9 mouse cellular contexts compared by ENCODE assay signal in the genomic region with DNA sequence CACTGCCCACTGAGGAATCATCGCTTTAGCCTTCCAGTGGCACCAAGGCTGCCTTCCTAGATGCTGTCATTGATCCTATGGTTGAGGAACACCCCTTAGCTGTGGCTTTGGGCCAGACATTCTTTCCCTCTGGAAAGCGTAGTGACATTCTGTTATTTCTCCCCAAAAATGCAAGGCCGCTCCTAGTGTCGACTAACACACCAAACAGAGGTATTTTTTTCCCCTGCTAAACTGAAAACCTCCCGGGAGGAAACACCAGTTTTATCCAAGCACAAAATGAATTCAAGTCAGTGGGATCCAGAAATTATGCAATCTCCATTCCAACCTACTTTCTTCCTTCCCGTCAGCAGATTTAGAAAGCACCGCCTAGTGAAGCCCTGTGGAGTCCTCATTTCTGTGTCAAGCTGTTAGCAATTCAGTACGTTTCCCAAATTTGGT.
A peak's percentile ranks its signal among the peaks of the same experiment; 100 is the strongest.
DNase-seq lines count a peak whose midpoint lies in the region; ATAC-seq and TF ChIP-seq lines count a peak whose summit lies in the region.
"Had no signal": no experiment of that assay in that cellular context is flagged by ENCODE, and none has a peak within 500 bp of the region (broad histone marks: within the 10 kb centered on the region; RNA-seq: fewer than 3 reads in every experiment).

No protein-coding gene starts in this region.

- H3K4me2 ChIP-seq in heart, embryonic 12.5 days, result no peak overlapping the region
- H3K4me2 ChIP-seq in limb, embryonic 15.5 days, result no peak overlapping the region
- H3K4me2 ChIP-seq in neural tube, embryonic 15.5 days, result no peak overlapping the region
- H3K4me2 ChIP-seq: lung, embryonic 15.5 days had no signal

- no peak for TF ChIP-seq EP300 in heart, adult 2 months (IDR thresholded peaks at IDR 0.05; ENCODE audit: insufficient read depth, low read depth, low read length)

- no peak for TF ChIP-seq CTCF in heart, adult 2 months (IDR thresholded peaks at IDR 0.05)

- no peak for TF ChIP-seq POLR2A in heart, adult 2 months (IDR thresholded peaks at IDR 0.05; ENCODE audit: insufficient read depth, low read depth, low read length)

- DNase-seq in heart, adult 2 months, result peak; percentile 63 to 67
- DNase-seq in gastrocnemius, adult 8-10 months (ENCODE audit: low spot score in 2 of 2), result peak; percentile 28 to 46
- DNase-seq in adrenal gland, adult 8-10 months, result no peak

- H3K9ac ChIP-seq in heart, adult 2 months (ENCODE audit: low read depth, low read length), result peak overlapping the region; percentile 38; the same call in 1 of the 2 replicates
- no peak overlapping the region for H3K9ac ChIP-seq in heart, embryonic 12.5 days
- H3K9ac ChIP-seq in limb, embryonic 15.5 days, result no peak overlapping the region
- H3K9ac ChIP-seq in neural tube, embryonic 15.5 days (replicated peaks), result no peak overlapping the region
- H3K9ac ChIP-seq: lung, embryonic 15.5 days had no signal

- no peaks in the 10 kb centered on the region for H3K27me3 ChIP-seq in heart, adult 2 months (ENCODE audit: control insufficient read depth, insufficient read depth, low read length)
- no peaks in the 10 kb centered on the region for H3K27me3 ChIP-seq in heart, embryonic 12.5 days (replicated peaks)
- H3K27me3 ChIP-seq in limb, embryonic 15.5 days, result no peaks in the 10 kb centered on the region
- no peaks in the 10 kb centered on the region for H3K27me3 ChIP-seq in neural tube, embryonic 15.5 days (replicated peaks)
- H3K27me3 ChIP-seq: lung, embryonic 15.5 days had no signal

- no peak for ATAC-seq in heart, embryonic 12.5 days (ENCODE audit: insufficient number of reproducible peaks, low FRiP score)
- ATAC-seq in limb, embryonic 15.5 days (ENCODE audit: insufficient number of reproducible peaks, low FRiP score, low TSS enrichment, low read depth), result no peak
- no peak for ATAC-seq in neural tube, embryonic 15.5 days (ENCODE audit: low FRiP score)
- ATAC-seq in erythroblast, adult 5-6 weeks (replicated peaks; ENCODE audit: low FRiP score, poor library complexity, severe bottlenecking), result no peak

- intact Hi-C loops in heart, adult 2 months (cut with DNase I), result no loop called here

- H3K79me2 ChIP-seq in heart, adult 2 months (replicated peaks; ENCODE audit: control insufficient read depth, insufficient read depth, low read length), result no peaks in the 10 kb centered on the region

- peak overlapping the region; percentile 86 for H3K27ac ChIP-seq in heart, adult 2 months
- H3K27ac ChIP-seq in heart, embryonic 12.5 days (ENCODE audit: poor library complexity, severe bottlenecking), result no peak overlapping the region
- H3K27ac ChIP-seq in brown adipose tissue, adult 24 weeks (replicated peaks; ENCODE audit: low read depth, low read length), result peak overlapping the region; percentile 95
- peak overlapping the region; percentile 74 for H3K27ac ChIP-seq in limb, embryonic 15.5 days
- no peak overlapping the region for H3K27ac ChIP-seq in neural tube, embryonic 15.5 days (replicated peaks)
- H3K27ac ChIP-seq: lung, embryonic 15.5 days had no signal

- H3K36me3 ChIP-seq in heart, adult 2 months (ENCODE audit: control insufficient read depth, insufficient read depth, low read length), result 0 out of 2 replicates have a peak, but pooled peaks cover 2% of the 10 kb centered on the region
- H3K36me3 ChIP-seq in heart, embryonic 12.5 days, result no peaks in the 10 kb centered on the region
- no peaks in the 10 kb centered on the region for H3K36me3 ChIP-seq in limb, embryonic 15.5 days
- H3K36me3 ChIP-seq in neural tube, embryonic 15.5 days, result no peaks in the 10 kb centered on the region
- H3K36me3 ChIP-seq: lung, embryonic 15.5 days had no signal

- H3K4me1 ChIP-seq in heart, adult 2 months (ENCODE audit: control insufficient read depth, insufficient read depth, low read length), result peaks cover 7% of the 10 kb centered on the region
- H3K4me1 ChIP-seq in heart, embryonic 12.5 days (replicated peaks), result no peaks in the 10 kb centered on the region
- peaks cover 6% of the 10 kb centered on the region; the same call in 1 of the 2 replicates for H3K4me1 ChIP-seq in brown adipose tissue, adult 24 weeks (ENCODE audit: control insufficient read depth, insufficient read depth, insufficient read length, low read length)
- H3K4me1 ChIP-seq in limb, embryonic 15.5 days, result peaks cover 5% of the 10 kb centered on the region
- no peaks in the 10 kb centered on the region for H3K4me1 ChIP-seq in neural tube, embryonic 15.5 days

- no peak overlapping the region for H3K4me3 ChIP-seq in heart, adult 2 months
- H3K4me3 ChIP-seq in heart, embryonic 12.5 days, result no peak overlapping the region
- peak overlapping the region; percentile 7; the same call in 1 of the 2 replicates for H3K4me3 ChIP-seq in brown adipose tissue, adult 24 weeks (ENCODE audit: insufficient read depth, low read depth, low read length)
- no peak overlapping the region for H3K4me3 ChIP-seq in limb, embryonic 15.5 days
- H3K4me3 ChIP-seq in neural tube, embryonic 15.5 days (replicated peaks), result no peak overlapping the region
- H3K4me3 ChIP-seq: lung, embryonic 15.5 days had no signal

- WGBS in heart, adult 2 months, result 29% methylated on average over 8 of the region's 8 CpGs
- 79% methylated on average over 8 of the region's 8 CpGs for WGBS in heart, embryonic 12.5 days
- 38% methylated on average over 8 of the region's 8 CpGs for WGBS in limb, embryonic 15.5 days
- WGBS in neural tube, embryonic 15.5 days, result 84% methylated on average over 8 of the region's 8 CpGs

- H3K9me3 ChIP-seq in heart, embryonic 12.5 days (replicated peaks), result no peaks in the 10 kb centered on the region
- H3K9me3 ChIP-seq in limb, embryonic 15.5 days, result no peaks in the 10 kb centered on the region
- H3K9me3 ChIP-seq in neural tube, embryonic 15.5 days (replicated peaks), result no peaks in the 10 kb centered on the region
- H3K9me3 ChIP-seq: lung, embryonic 15.5 days had no signal

Comparison
In these comparisons a context has a peak if more than half of its experiments do, and no peak if none do; other contexts are left out.
1. H3K27ac ChIP-seq: peak in heart, adult 2 months (single experiment), brown adipose tissue, adult 24 weeks (single experiment) and limb, embryonic 15.5 days (single experiment); none in heart, embryonic 12.5 days (single experiment) and neural tube, embryonic 15.5 days (single experiment).